ENCODE assay signal across 21 mouse cellular contexts in genomic region chr19:47710376-47710775, GRCm38 (mm10). TPM values are rescaled to one million over a fixed set of nuclear protein-coding genes. Genes with fewer than 3 reads are reported as not detected.
DNase-seq lines count a peak whose midpoint lies in the region; ATAC-seq and TF ChIP-seq lines count a peak whose summit lies in the region.
"Had no signal": no experiment of that assay in that cellular context is flagged by ENCODE, and none has a peak within 500 bp of the region (broad histone marks: within the 10 kb centered on the region; RNA-seq: fewer than 3 reads in every experiment).

No protein-coding gene starts in this region.

- DNase-seq in left cerebral cortex, adult 18-20 months (ENCODE audit: low spot score in 2 of 2) = peak; percentile 16 to 27
- DNase-seq in left cerebral cortex, adult 11 months (ENCODE audit: low spot score) = no peak
- peak; percentile 63 for DNase-seq in brain, adult 2 months (ENCODE audit: low read depth, low spot score)
- peak; percentile 22 for DNase-seq in layer of hippocampus, adult 9-10 months (ENCODE audit: low spot score)
- DNase-seq in skeletal muscle tissue, adult 2 months (ENCODE audit: low read depth, low spot score) = peak; percentile 54
- no peak for DNase-seq in yolk sac, embryonic 10.5 days (ENCODE audit: low spot score)
- DNase-seq in forebrain, postnatal 0 days = no peak
- DNase-seq: adrenal gland, postnatal 10 days; cerebellum, postnatal 10 days; gastrocnemius, postnatal 25 days; heart, postnatal 14 days; kidney, adult 11 months; thymus, adult 18-20 months had no signal

- WGBS in forebrain, postnatal 0 days = 83% methylated on average over 4 of the region's 4 CpGs

- H3K9me3 ChIP-seq in forebrain, postnatal 0 days (ENCODE audit: low read length) = no peaks in the 10 kb centered on the region
- H3K9me3 ChIP-seq: embryonic facial prominence, embryonic 15.5 days; G1E; heart, embryonic 10.5 days; hindbrain, embryonic 15.5 days; limb, embryonic 15.5 days had no signal

- no peak overlapping the region for H3K27ac ChIP-seq in forebrain, postnatal 0 days (ENCODE audit: low read depth, low read length)
- H3K27ac ChIP-seq: embryonic facial prominence, embryonic 15.5 days; heart, embryonic 10.5 days; hindbrain, embryonic 15.5 days; kidney, postnatal 0 days; limb, embryonic 15.5 days had no signal

- no peak for ATAC-seq in forebrain, postnatal 0 days
- ATAC-seq: CD4-positive, CD25-positive, alpha-beta regulatory T cell, adult 4 months; midbrain, embryonic 16.5 days had no signal

- no peak overlapping the region for H3K9ac ChIP-seq in forebrain, postnatal 0 days
- H3K9ac ChIP-seq: embryonic facial prominence, embryonic 15.5 days; hindbrain, embryonic 15.5 days; limb, embryonic 15.5 days had no signal

- H3K4me3 ChIP-seq in forebrain, postnatal 0 days (ENCODE audit: low read depth, low read length) = no peak overlapping the region
- H3K4me3 ChIP-seq: embryonic facial prominence, embryonic 15.5 days; heart, embryonic 10.5 days; hindbrain, embryonic 15.5 days; limb, embryonic 15.5 days had no signal

- no peaks in the 10 kb centered on the region for H3K27me3 ChIP-seq in forebrain, postnatal 0 days (ENCODE audit: insufficient read depth, low read length)
- H3K27me3 ChIP-seq: embryonic facial prominence, embryonic 15.5 days; hindbrain, embryonic 15.5 days; limb, embryonic 15.5 days had no signal

- H3K36me3 ChIP-seq in forebrain, postnatal 0 days (ENCODE audit: insufficient read depth) = no peaks in the 10 kb centered on the region
- H3K36me3 ChIP-seq: embryonic facial prominence, embryonic 15.5 days; G1E; heart, embryonic 10.5 days; hindbrain, embryonic 15.5 days; limb, embryonic 15.5 days had no signal

- H3K4me1 ChIP-seq in forebrain, postnatal 0 days (ENCODE audit: insufficient read depth) = no peaks in the 10 kb centered on the region
- H3K4me1 ChIP-seq: heart, embryonic 10.5 days; hindbrain, embryonic 15.5 days had no signal

- TF ChIP-seq CTCF in forebrain, postnatal 0 days (IDR thresholded peaks at IDR 0.05; ENCODE audit: low read depth) = no peak

- no peak overlapping the region for H3K4me2 ChIP-seq in forebrain, postnatal 0 days (ENCODE audit: low read depth)
- H3K4me2 ChIP-seq: embryonic facial prominence, embryonic 15.5 days; hindbrain, embryonic 15.5 days; limb, embryonic 15.5 days had no signal

RNA-seq across cellular contexts. Expression of gene Col17a1, which starts 18.5 kb away (rescaled TPM):
- under 1 TPM; 0.21 to 0.66 TPM for total RNA-seq in left cerebral cortex, adult 18-20 months (2021)
- total RNA-seq in forebrain, postnatal 0 days (2014; rRNA removed) = 0.08 and 0.57 TPM in 2 replicates
- polyA plus RNA-seq in forebrain, postnatal 0 days (2015; fragmentation: Nextera tagmentation; extraction: Ambion mirVana) = 0.08 and 0.42 TPM in 2 replicates
- polyA plus RNA-seq: CD4-positive, CD25-positive, alpha-beta regulatory T cell, adult 4 months; G1E had no signal

RNA-seq across cellular contexts. Expression of gene Sfr1, which starts 21.1 kb away (rescaled TPM):
- total RNA-seq in left cerebral cortex, adult 18-20 months (2021) = 10 to 100 TPM; 89.3 to 91.6 TPM
- total RNA-seq in forebrain, postnatal 0 days (2014; rRNA removed) = 67.0 and 85.9 TPM in 2 replicates
- 211 and 215 TPM in 2 replicates for polyA plus RNA-seq in forebrain, postnatal 0 days (2015; fragmentation: Nextera tagmentation; extraction: Ambion mirVana)

Comparison
In these comparisons a context has a peak if more than half of its experiments do, and no peak if none do; other contexts are left out.
1. DNase-seq: peak in left cerebral cortex, adult 18-20 months (2 of 2), brain, adult 2 months (single experiment), layer of hippocampus, adult 9-10 months (single experiment) and skeletal muscle tissue, adult 2 months (single experiment); none in left cerebral cortex, adult 11 months (single experiment), yolk sac, embryonic 10.5 days (single experiment) and forebrain, postnatal 0 days (single experiment).